Mouse (Mus musculus) hindbrain, embryonic 10.5 days (tissue): ENCODE data around the gene 1700086D15Rik. TPM values are rescaled to one million over a fixed set of nuclear protein-coding genes. Genes with fewer than 3 reads are reported as not detected.
A peak's percentile ranks its signal among the peaks of the same experiment; 100 is the strongest.

Experiments
- DNase-seq: peaks from one replicate; pipeline ENCODE4 v3.0.0-alpha.2; 2017; ENCODE audit warnings: low spot score
- H3K27ac ChIP-seq: fragments of 300-500 bp; sonication (generic); 2 replicates; pipeline ENCODE4 v1.5.1; 2016; ENCODE audit warnings: mild to moderate bottlenecking, moderate library complexity
- H3K27me3 ChIP-seq: fragments of 300-500 bp; sonication (generic); 2 replicates; pipeline ENCODE4 v1.6.1; 2016; ENCODE audit warnings: mild to moderate bottlenecking; ENCODE audit not compliant: poor library complexity, insufficient read depth, severe bottlenecking
- H3K36me3 ChIP-seq: fragments of 300-500 bp; sonication (generic); 2 replicates; pipeline ENCODE4 v1.6.1; 2016; ENCODE audit warnings: mild to moderate bottlenecking, moderate library complexity
- H3K4me1 ChIP-seq: fragments of 300-500 bp; sonication (generic); replicated peaks from 2 replicates; pipeline ENCODE4 v1.6.1; 2016; ENCODE audit warnings: mild to moderate bottlenecking
- H3K4me3 ChIP-seq: fragments of 300-500 bp; sonication (generic); 2 replicates; pipeline ENCODE4 v1.5.1; 2016; ENCODE audit warnings: mild to moderate bottlenecking, moderate library complexity
- H3K9me3 ChIP-seq: fragments of 300-500 bp; sonication (generic); 2 replicates; pipeline ENCODE4 v1.6.1; 2016; ENCODE audit warnings: mild to moderate bottlenecking, moderate library complexity
- WGBS: fragments of 180-500 bp; shearing (Covaris S2); methylation state at CpG from one replicate; pipeline ENCODE4 v1.1.7; 2016; 5-methylcytosine and 5-hydroxymethylcytosine counted together
- polyA plus RNA-seq: library from polyadenylated mRNA; unstranded; fragments of >200 nt; fragmentation: Nextera tagmentation; extraction: Ambion mirVana; gene quantifications from 2 replicates; pipeline ENCODE4 v1.2.1, GENCODE M21; 2016

Gene 1700086D15Rik
- polyA plus RNA-seq, 1 experiment from 2014 or later: not detected

DNA sequence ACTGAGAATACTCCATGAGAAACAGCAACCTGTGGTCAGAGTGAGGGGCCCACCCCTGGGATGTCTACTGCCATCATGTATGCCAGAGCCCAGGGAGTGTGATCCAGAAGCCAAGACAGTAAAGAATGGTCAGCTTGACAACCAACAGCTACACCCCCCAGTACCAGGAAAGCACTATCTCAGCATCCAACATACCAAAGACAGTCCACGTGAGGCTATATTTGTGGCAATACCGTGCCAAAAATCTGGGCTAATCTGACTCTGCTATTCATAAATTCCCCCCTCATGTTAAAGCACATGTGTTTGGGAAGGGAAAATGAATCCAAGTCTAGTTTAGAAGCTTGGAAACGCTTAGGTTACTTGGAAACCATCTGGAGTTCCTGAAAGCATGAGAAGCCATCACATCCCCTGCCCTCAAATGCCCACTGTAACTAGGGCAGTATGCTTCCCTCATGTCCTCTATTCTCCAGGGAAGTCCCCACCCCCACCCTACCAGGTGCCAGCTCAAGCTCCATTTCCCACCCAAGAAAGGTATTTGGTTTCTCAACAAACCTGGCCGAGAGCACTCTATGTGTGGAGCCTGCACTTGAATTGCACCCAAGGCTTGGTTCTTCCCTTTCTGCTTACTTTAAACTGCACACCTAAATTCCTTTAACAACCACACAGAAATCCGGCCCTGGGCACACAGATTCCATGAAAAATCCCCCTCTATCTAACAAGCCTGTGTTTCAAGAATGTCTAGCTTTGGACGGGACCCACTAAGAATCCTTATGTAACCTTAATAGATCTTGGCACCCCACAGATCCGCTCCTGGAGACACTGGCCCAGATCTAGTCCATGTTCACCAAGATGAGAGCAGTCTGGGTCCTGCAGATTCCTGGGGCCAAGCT lies 1.5 kb upstream of the 1700086D15Rik start:
- no peak for DNase-seq

DNA sequence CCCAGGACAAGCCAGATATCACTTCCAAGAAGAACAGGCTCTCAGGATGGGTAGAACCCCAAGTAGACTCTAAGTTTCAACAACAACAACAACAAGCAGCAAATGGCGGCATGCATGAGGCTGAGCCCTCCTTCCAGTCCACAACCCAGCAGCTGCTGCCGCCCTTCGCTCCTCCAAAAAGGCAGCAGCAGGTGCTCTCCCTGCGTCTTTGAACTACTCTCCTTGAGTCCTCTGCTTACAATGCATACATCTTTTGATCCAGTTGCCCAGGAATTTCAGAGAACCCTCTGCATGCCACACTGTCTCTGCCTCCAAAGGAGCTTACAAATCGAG lies 1.1 kb downstream of the 1700086D15Rik start:
- no peaks in the 10 kb centered on the region for H3K9me3 ChIP-seq
- DNase-seq: no peak
- WGBS: 89% methylated on average over 5 of the region's 5 CpGs

More for the DNA sequence above, 1.5 kb upstream of the 1700086D15Rik start:
- no peaks in the 10 kb centered on the region for H3K9me3 ChIP-seq
- H3K4me1 ChIP-seq: peaks cover 21% of the 10 kb centered on the region
- H3K27ac ChIP-seq: 0 out of 2 replicates have a peak overlapping the region, but pooled peaks have one; percentile 89
- peaks cover 16% of the 10 kb centered on the region for H3K27me3 ChIP-seq
- peak overlapping the region; percentile 86 for H3K4me3 ChIP-seq
- 69% methylated on average over 7 of the region's 7 CpGs for WGBS
- H3K36me3 ChIP-seq: no peaks in the 10 kb centered on the region

GRCm38 (mm10) chr11:65157966-65158657 lies 1.6 kb downstream of the 1700086D15Rik start:
- WGBS: 91% methylated on average over 20 of the region's 20 CpGs
- Histone ChIP-seq H3K36me3 (no peaks in the 10 kb centered on the region), H3K9me3 (no peaks in the 10 kb centered on the region), H3K27me3 (peaks cover 16% of the 10 kb centered on the region), H3K4me1 (peaks cover 26% of the 10 kb centered on the region), H3K4me3 (no peak overlapping the region), H3K27ac (no peak overlapping the region)
- no peak for DNase-seq

More for the DNA sequence above, 1.1 kb downstream of the 1700086D15Rik start:
- Histone ChIP-seq H3K27me3 (peaks cover 16% of the 10 kb centered on the region), H3K27ac (no peak overlapping the region), H3K36me3 (no peaks in the 10 kb centered on the region), H3K4me3 (no peak overlapping the region), H3K4me1 (peaks cover 25% of the 10 kb centered on the region)

DNA sequence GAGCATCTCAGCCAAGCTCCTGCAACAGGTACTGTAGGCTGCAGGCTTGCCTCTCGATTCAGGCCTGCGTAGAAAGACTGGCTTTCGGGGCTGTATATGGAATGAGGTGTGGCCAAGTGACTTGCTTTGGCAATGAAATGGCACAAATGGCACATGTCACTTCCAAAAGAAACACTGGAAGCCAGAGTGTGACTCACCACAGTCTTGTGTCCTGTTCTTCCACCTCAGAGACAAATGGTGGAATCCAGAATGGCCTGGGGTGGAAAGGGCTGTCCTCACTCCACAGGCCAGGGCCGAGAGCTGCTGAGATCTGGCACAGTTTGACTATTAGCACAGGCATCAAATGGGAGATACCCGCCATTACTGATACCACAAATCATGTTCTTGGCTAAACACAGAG lies 6.7 kb downstream of the 1700086D15Rik start:
- Histone ChIP-seq H3K27me3 (no peaks in the 10 kb centered on the region), H3K4me3 (no peak overlapping the region), H3K36me3 (no peaks in the 10 kb centered on the region), H3K9me3 (no peaks in the 10 kb centered on the region), H3K4me1 (0 out of 2 replicates have a peak, but pooled peaks cover 10% of the 10 kb centered on the region), H3K27ac (no peak overlapping the region)
- DNase-seq: no peak
- WGBS: 89% methylated on average over 5 of the region's 5 CpGs

- 89% methylated on average over 7 of the region's 7 CpGs for WGBS
- no peaks in the 10 kb centered on the region for H3K9me3 ChIP-seq
- no peak overlapping the region for H3K4me3 ChIP-seq
- H3K27me3 ChIP-seq: no peaks in the 10 kb centered on the region
- no peaks in the 10 kb centered on the region for H3K4me1 ChIP-seq
- no peak for DNase-seq
- H3K36me3 ChIP-seq: no peaks in the 10 kb centered on the region
- H3K27ac ChIP-seq: no peak overlapping the region
Observed at GRCm38 (mm10) chr11:65148441-65148840, 11.2 kb downstream of the 1700086D15Rik start.

DNA sequence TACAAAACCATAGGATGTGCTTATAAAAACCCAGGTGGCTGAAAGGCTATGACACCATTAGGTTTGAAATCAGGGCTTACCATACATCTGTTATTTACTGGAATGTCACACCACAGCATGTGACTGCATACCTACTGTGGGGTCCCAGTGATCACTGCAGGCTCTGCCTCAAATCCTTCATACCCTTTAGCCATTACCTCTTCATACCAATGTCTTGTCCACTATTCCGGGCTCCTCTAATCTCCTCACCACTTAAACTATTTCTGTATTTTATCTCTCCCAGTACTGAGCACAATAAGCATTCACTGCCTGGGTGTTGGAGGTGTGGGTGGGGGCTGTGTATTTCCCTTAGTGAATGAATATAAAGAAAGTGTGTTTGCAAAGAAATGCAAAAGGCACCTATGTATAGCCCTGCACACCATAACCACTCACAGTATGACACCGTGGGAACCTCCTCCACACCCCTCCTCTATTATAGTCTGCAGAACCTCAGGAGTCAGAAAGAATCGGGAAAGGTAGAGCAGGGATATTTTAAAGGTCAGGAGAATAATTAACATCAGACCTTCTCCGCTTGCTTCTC lies 16.8 kb downstream of the 1700086D15Rik start:
- H3K27ac ChIP-seq: no peak overlapping the region
- no peaks in the 10 kb centered on the region for H3K36me3 ChIP-seq
- no peaks in the 10 kb centered on the region for H3K27me3 ChIP-seq
- no peak overlapping the region for H3K4me3 ChIP-seq
- no peaks in the 10 kb centered on the region for H3K9me3 ChIP-seq
- DNase-seq: no peak
- 78% methylated on average over 4 of the region's 4 CpGs for WGBS
- no peaks in the 10 kb centered on the region for H3K4me1 ChIP-seq

GRCm38 (mm10) chr11:65139030-65139429 lies 20.7 kb downstream of the 1700086D15Rik start:
- H3K4me1 ChIP-seq: 0 out of 2 replicates have a peak, but pooled peaks cover 3% of the 10 kb centered on the region
- WGBS: 92% methylated on average over 3 of the region's 3 CpGs
- H3K9me3 ChIP-seq: no peaks in the 10 kb centered on the region
- H3K27ac ChIP-seq: no peak overlapping the region
- no peaks in the 10 kb centered on the region for H3K36me3 ChIP-seq
- no peak for DNase-seq
- H3K4me3 ChIP-seq: no peak overlapping the region
- no peaks in the 10 kb centered on the region for H3K27me3 ChIP-seq

GRCm38 (mm10) chr11:65137145-65137652 lies 22.5 kb downstream of the 1700086D15Rik start:
- DNase-seq: no peak
- H3K36me3 ChIP-seq: no peaks in the 10 kb centered on the region
- H3K9me3 ChIP-seq: no peaks in the 10 kb centered on the region
- 0 out of 2 replicates have a peak, but pooled peaks cover 3% of the 10 kb centered on the region for H3K4me1 ChIP-seq
- H3K4me3 ChIP-seq: no peak overlapping the region
- no peak overlapping the region for H3K27ac ChIP-seq
- 77% methylated on average over 2 of the region's 2 CpGs for WGBS
- H3K27me3 ChIP-seq: no peaks in the 10 kb centered on the region

DNA sequence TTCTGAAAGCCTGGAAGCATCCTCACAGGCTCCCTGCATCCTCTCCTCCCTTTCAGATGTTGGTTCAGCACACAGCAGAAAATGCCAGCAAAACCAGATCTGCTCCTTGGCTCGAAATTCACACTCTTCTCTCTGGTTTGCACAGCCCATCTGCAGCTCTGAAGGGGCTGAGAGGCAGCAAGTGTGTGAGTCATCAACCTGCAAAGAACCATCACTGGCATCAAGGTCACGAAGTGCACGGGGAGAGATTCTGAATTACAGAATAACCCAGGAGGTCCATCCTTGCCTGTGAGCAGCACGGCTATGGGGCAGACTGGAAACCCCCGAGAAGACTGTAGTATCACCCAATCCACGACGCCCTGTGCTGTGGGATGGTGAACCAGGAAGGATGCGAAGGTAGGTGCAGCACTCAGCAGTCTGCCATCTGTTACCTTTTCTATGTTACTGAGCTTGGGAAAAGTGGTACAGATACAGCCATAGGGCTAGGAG lies 24.4 kb downstream of the 1700086D15Rik start:
- Histone ChIP-seq H3K27me3 (no peaks in the 10 kb centered on the region), H3K4me3 (no peak overlapping the region), H3K9me3 (no peaks in the 10 kb centered on the region), H3K27ac (no peak overlapping the region), H3K36me3 (no peaks in the 10 kb centered on the region), H3K4me1 (0 out of 2 replicates have a peak, but pooled peaks cover 3% of the 10 kb centered on the region)
- 89% methylated on average over 8 of the region's 8 CpGs for WGBS
- DNase-seq: no peak

GRCm38 (mm10) chr11:65133661-65134060 lies 26.0 kb downstream of the 1700086D15Rik start:
- H3K4me1 ChIP-seq: 0 out of 2 replicates have a peak, but pooled peaks cover 3% of the 10 kb centered on the region
- H3K4me3 ChIP-seq: no peak overlapping the region
- no peak overlapping the region for H3K27ac ChIP-seq
- no peaks in the 10 kb centered on the region for H3K9me3 ChIP-seq
- whole genome bisulfite sequencing: 94% methylated on average over 4 of the region's 4 CpGs
- H3K27me3 ChIP-seq: no peaks in the 10 kb centered on the region
- H3K36me3 ChIP-seq: no peaks in the 10 kb centered on the region
- DNase-seq: no peak

GRCm38 (mm10) chr11:65129110-65129509 lies 30.6 kb downstream of the 1700086D15Rik start:
- Histone ChIP-seq H3K4me3 (no peak overlapping the region), H3K36me3 (no peaks in the 10 kb centered on the region), H3K27ac (no peak overlapping the region)

GRCm38 (mm10) chr11:65128666-65129065 lies 31.0 kb downstream of the 1700086D15Rik start:
- no peaks in the 10 kb centered on the region for H3K9me3 ChIP-seq
- 92% methylated on average over 4 of the region's 4 CpGs for WGBS
- peaks cover 31% of the 10 kb centered on the region for H3K4me1 ChIP-seq
- no peak overlapping the region for H3K4me3 ChIP-seq
- no peaks in the 10 kb centered on the region for H3K27me3 ChIP-seq
- no peaks in the 10 kb centered on the region for H3K36me3 ChIP-seq
- no peak for DNase-seq
- H3K27ac ChIP-seq: no peak overlapping the region

More at GRCm38 (mm10) chr11:65129110-65129509, 30.6 kb downstream of the 1700086D15Rik start:
- Histone ChIP-seq H3K27me3 (no peaks in the 10 kb centered on the region), H3K4me1 (peaks cover 31% of the 10 kb centered on the region), H3K9me3 (no peaks in the 10 kb centered on the region)
- DNase-seq: no peak
- 84% methylated on average over 4 of the region's 4 CpGs for WGBS
